Mouse (Mus musculus): ENCODE measurements around the gene Mymk.
A peak's percentile ranks its signal among the peaks of the same experiment; 100 is the strongest.

The Mymk gene

GRCm38 (mm10) chr2:27079649-27080048 lies 7.7 kb upstream of the Mymk start:
- ATAC-seq (ENCODE audit: insufficient number of reproducible peaks, low FRiP score, low TSS enrichment), result no peak

- no peak for ATAC-seq (ENCODE audit: insufficient number of reproducible peaks, low FRiP score, low TSS enrichment)
Measured at GRCm38 (mm10) chr2:27079152-27079584, 7.2 kb upstream of the Mymk start, which contains the start of gene Adamtsl2. Adamtsl2 (plus strand) TSS chr2:27079379.

- no peak for ATAC-seq (ENCODE audit: insufficient number of reproducible peaks, low FRiP score, low TSS enrichment)
Measured at GRCm38 (mm10) chr2:27078312-27078711, 6.3 kb upstream of the Mymk start.

- ATAC-seq (ENCODE audit: insufficient number of reproducible peaks, low FRiP score, low TSS enrichment), result no peak
Measured at GRCm38 (mm10) chr2:27077655-27078244, 5.8 kb upstream of the Mymk start.

DNA sequence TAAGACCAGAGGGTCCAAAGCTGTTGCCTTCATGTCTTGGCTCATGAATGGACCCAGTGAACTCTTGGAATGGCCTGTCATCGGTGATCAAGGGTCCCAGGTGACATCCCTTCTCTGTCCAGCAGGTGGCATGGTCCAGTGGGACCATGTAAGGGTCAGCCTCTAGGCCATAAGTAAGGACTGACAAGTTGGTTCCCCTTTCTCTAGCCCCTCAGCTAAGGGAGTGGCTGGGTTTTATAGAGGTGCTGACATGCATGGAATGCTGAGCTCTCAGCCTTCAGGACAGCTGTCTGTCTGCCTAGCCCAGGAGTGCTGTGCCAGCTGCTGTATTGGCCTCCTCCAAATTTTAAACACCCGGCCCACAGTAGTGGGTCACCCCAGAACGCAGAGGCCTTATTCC lies 3.5 kb upstream of the Mymk start:
- 0 out of 2 replicates have a peak, but pooled peaks have one; percentile 6 for ATAC-seq (ENCODE audit: insufficient number of reproducible peaks, low FRiP score, low TSS enrichment)

DNA sequence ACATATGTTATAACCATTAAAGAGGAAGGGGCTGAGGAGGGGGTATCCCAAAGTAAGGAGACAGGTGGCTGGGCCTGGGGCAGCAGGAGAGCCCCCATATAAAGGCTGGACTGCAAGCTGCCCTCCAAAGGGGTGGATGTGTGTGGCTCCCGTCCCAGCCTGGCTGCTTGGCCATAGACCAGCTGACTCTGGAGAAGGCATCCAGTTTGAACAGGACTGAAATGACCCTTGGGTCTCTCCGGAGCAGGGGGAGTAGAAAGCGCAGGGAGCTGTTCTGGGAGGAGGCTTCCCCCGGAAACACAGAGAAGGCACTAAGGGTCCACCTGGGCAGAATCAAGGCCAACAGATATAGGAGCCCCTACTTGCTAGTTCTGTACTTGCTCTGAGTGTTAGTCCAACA lies 2.8 kb upstream of the Mymk start:
- ATAC-seq (ENCODE audit: insufficient number of reproducible peaks, low FRiP score, low TSS enrichment), result no peak

DNA sequence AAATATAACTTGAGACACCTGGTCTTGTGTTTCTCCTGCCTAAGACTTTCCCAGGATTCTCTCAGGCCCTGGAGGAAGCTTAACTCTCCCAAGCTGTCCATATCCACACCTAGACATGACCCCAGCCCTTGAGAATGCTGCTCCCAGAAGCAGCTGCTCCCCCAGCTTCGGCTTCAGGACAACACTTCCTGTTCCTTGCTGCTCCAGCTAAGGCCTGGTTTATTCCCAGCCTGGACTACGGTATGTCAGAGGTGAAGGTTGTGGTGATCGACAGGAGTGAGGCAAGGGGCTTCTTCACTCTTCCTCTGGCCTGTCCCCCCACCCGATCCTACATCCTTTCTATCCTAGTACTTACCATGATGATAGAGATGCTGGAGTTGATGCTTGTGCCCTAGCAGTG lies 1.4 kb upstream of the Mymk start:
- ATAC-seq (ENCODE audit: insufficient number of reproducible peaks, low FRiP score, low TSS enrichment), result no peak

GRCm38 (mm10) chr2:27071137-27071536 lies 842 bp downstream of the Mymk start:
- ATAC-seq (ENCODE audit: insufficient number of reproducible peaks, low FRiP score, low TSS enrichment), result no peak

GRCm38 (mm10) chr2:27070247-27070813 lies 1.6 kb downstream of the Mymk start:
- ATAC-seq (ENCODE audit: insufficient number of reproducible peaks, low FRiP score, low TSS enrichment), result no peak

DNA sequence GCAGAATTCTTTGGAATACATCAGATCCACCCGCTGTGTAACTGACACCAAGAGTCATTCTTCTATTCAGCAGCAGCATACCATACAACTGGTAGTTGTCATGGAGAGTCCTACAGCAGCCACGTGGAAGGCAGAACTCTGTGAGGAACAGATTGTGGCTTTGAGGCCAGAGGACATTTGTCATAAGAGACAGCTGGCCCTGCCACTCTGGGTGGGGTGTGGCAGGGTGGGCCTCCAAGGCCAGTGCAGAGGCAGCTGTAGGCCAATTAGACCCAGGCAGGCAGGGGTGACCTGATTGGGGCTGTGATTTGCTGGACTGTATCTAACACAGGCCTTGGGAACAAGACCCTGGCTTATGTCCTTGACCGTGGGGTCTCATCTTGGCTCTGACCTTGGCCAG lies 2.3 kb downstream of the Mymk start:
- ATAC-seq (ENCODE audit: insufficient number of reproducible peaks, low FRiP score, low TSS enrichment), result no peak

DNA sequence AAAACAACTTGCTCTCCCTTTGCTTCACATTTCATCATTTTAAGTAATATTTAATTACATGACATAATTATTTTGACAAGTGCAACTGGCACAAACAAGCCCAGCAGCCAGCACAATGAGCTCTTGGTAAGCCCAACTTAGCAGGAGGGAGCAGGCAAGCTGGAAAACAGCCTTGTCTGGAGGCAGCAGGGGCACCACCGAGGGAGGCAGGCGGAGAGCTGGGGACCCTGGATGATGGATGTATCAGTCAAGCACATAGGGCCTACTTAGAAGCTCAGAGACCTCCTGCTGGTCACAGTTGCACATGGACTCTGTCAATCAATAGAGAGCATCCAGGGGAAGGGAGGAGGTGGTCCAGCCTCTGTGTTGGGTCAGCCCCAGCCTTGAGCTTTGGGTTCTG lies 4.0 kb downstream of the Mymk start:
- no peak for ATAC-seq (ENCODE audit: insufficient number of reproducible peaks, low FRiP score, low TSS enrichment)

GRCm38 (mm10) chr2:27067124-27067523 lies 4.9 kb downstream of the Mymk start:
- ATAC-seq (ENCODE audit: insufficient number of reproducible peaks, low FRiP score, low TSS enrichment), result no peak

GRCm38 (mm10) chr2:27059187-27059586 lies 12.8 kb downstream of the Mymk start:
- no peak for ATAC-seq (ENCODE audit: insufficient number of reproducible peaks, low FRiP score, low TSS enrichment)

DNA sequence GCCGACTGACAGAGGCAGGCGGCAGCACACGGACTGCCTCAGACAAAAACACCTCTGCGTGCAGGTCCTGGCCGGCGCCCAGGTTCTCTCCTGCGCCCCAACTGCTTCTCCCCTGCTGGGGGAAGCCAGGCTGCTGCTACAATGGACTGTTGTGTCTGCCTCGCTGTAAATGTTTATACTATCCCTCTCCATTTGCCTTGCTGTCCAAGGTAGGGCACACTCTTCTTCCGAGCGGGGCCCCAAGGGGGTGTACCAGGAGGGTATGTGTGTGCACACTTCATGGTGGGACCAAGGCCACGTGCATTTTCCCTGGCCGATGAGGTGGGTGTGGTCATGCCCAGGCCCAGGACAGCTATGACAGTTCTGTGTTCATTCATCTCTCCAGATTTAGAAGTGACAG lies 13.2 kb downstream of the Mymk start:
- no peak for ATAC-seq (ENCODE audit: insufficient number of reproducible peaks, low FRiP score, low TSS enrichment)

DNA sequence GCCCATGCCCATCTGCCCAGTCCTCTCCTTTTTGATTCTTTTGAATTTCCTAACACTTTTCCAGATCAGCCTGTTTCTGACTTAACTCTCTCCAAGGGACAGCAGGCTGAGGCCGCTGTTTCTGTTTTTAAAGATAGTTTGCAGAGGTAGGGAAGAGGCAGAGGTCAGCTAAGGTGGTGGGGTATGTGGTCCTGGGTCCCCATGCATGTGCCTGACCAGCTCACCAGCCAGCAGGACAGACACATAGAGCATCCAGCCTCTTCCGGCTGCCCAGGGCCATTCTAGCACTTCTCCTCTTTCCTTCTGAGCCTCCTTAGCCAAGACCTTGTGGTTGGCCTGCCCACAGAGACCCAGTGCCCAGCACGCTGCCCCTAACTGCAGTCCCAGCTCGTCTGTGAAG lies 13.7 kb downstream of the Mymk start:
- ATAC-seq (ENCODE audit: insufficient number of reproducible peaks, low FRiP score, low TSS enrichment), result no peak

DNA sequence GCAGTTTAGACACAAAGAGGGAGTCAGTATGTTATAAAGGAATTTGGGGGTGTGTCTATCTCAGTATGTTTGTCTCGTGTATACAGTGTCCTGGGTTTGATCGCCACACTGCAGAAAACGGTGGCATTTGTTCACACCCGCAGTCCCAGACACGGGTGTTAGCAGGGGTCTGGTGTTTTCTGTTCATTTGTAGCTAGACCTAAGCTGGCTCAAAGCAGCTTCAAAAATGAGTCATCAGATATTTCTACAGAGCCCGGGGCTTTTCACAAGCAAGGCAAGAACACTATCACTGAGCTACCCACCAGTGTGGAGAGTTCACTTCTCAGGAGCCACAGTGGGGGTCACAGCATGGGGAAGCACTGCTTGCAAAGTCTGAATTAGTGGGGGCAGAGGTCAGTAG lies 22.6 kb downstream of the Mymk start:
- ATAC-seq (ENCODE audit: insufficient number of reproducible peaks, low FRiP score, low TSS enrichment), result no peak

DNA sequence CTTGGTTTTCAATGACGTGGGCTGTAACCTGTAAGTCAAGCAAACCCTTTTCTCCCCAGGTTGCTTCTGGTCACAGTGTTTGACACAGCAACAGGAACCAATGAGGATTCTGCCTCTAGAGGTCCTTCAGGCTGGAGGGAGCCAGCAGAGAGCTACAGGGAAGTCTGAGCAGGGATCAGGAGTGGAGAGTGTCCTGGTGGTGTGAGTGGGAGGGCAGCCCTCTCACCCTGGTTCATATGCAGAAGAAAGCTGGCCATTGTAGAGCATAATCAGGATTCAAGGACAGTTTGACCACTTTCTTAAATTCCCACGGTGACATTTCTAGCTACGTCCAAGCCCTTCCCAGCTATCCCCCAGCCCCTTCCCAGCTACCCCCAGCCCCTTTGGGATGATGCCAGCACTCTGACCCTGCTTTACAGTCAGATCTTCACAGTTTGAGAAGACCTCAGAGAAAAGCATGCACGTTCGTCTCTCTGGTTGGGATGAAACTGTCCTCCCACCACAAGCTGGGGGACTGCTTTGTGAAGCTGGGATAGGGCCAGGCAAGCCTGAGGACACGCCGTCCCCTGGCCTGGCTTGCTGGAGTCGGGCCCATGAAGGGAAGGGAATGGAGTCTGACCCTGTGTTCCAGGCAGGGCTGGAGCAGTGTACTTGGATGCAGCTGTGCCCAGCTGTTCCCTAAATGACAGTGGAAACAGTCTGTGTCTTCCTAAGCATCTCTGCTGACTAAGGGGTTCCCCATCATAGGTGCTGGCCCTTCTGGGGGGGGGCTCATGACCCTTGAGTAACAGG lies 25.8 kb downstream of the Mymk start:
- no peak for ATAC-seq (ENCODE audit: insufficient number of reproducible peaks, low FRiP score, low TSS enrichment)

- no peak for ATAC-seq (ENCODE audit: insufficient number of reproducible peaks, low FRiP score, low TSS enrichment)
Measured at GRCm38 (mm10) chr2:27044641-27045040, 27.3 kb downstream of the Mymk start.

- ATAC-seq (ENCODE audit: insufficient number of reproducible peaks, low FRiP score, low TSS enrichment), result no peak
Measured at GRCm38 (mm10) chr2:27044166-27044565, 27.8 kb downstream of the Mymk start.

DNA sequence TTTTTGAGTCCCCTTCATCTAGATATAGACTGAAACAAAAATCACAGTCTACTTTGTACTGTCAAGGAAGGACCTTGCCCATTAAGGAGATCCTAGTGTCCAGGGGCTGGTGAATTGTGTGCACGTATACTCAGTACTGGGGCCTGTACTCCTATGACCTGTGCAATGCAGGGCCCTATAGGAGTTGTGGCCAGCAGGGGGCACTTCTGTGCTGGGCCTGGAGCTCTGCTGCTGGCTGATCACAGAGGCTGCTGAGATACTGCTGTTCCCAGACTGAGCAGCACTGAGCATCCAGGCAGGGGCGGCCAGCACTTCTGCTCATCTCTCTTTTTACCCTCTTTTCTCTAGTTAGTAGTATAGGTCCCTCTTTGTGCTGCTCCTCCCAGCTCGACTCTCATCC lies 28.5 kb downstream of the Mymk start:
- ATAC-seq (ENCODE audit: insufficient number of reproducible peaks, low FRiP score, low TSS enrichment), result peak; percentile 59

GRCm38 (mm10) chr2:27042131-27042844 lies 29.7 kb downstream of the Mymk start:
- no peak for ATAC-seq (ENCODE audit: insufficient number of reproducible peaks, low FRiP score, low TSS enrichment)
